In the genomic region with DNA sequence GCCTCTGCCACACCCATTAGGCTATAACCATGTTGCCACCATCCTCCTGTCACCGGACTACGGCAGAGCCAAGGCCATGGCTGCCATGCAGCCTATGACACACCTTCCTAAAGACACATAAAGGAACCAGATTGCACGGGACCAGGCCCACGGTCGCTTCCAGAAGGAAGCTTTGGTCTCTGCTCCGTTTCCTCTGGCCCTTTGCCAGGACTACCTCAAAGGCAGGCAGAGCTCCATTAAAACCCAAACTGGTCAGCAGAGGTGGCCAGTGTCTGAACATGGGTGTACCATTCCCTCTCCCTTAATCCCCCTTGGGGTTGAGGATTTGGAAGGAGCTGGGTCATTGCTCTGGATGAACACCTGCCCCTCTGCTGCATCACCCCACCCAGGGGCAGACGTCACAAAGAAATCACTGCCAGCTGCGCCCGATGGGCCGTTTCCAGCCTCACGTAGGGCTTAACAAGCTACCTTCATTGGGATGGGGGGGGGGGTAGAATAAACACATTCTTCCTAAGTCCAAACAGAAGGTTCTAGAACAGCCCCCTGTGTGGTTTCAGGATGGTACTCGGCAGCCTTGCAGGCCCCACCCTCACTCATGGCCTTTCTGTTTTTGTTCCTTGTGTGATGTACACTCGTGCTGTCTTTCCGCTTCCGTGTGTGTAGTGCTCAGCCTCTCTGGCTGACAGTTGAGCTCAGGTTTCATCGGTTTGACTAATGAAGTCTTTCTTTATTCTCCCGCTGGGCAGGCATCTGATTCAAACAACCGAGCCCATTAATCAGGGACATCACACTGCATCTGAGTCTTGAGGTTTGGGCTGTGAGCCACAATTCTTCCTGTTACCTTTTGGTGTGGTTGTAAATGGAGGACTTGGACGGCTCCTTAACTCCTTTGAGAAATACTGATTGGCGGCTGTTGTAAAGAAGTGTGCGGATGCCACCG, we compare ENCODE assay signal across 14 mouse cellular contexts. TPM values are rescaled to one million over a fixed set of nuclear protein-coding genes. Genes with fewer than 3 reads are reported as not detected.
DNase-seq lines count a peak whose midpoint lies in the region; ATAC-seq and TF ChIP-seq lines count a peak whose summit lies in the region.
"Had no signal": no experiment of that assay in that cellular context is flagged by ENCODE, and none has a peak within 500 bp of the region (broad histone marks: within the 10 kb centered on the region; RNA-seq: fewer than 3 reads in every experiment).

No protein-coding gene starts in this region.

- no peak overlapping the region for H3K9ac ChIP-seq in lung, embryonic 15.5 days
- H3K9ac ChIP-seq in hindbrain, embryonic 14.5 days, result no peak overlapping the region
- peak overlapping the region; percentile 31; the same call in 1 of the 2 replicates for H3K9ac ChIP-seq in neural tube, embryonic 13.5 days
- no peak overlapping the region for H3K9ac ChIP-seq in intestine, embryonic 15.5 days
- H3K9ac ChIP-seq: heart, embryonic 15.5 days had no signal

- no peak overlapping the region for H3K4me2 ChIP-seq in lung, embryonic 15.5 days
- H3K4me2 ChIP-seq in hindbrain, embryonic 14.5 days (replicated peaks), result no peak overlapping the region
- no peak overlapping the region for H3K4me2 ChIP-seq in neural tube, embryonic 13.5 days
- H3K4me2 ChIP-seq in intestine, embryonic 15.5 days (replicated peaks), result no peak overlapping the region
- H3K4me2 ChIP-seq: heart, embryonic 15.5 days had no signal

- 35% methylated on average over 22 of the region's 22 CpGs for WGBS in lung, embryonic 15.5 days
- 41% methylated on average over 22 of the region's 22 CpGs for WGBS in lung, adult 2 months
- WGBS in hindbrain, embryonic 14.5 days, result 42% methylated on average over 22 of the region's 22 CpGs
- WGBS in neural tube, embryonic 13.5 days, result 44% methylated on average over 22 of the region's 22 CpGs
- 56% methylated on average over 22 of the region's 22 CpGs for WGBS in intestine, embryonic 15.5 days

- TF ChIP-seq POLR2A in lung, adult 2 months (IDR thresholded peaks at IDR 0.05; ENCODE audit: borderline replicate concordance, extremely low read depth, low read depth, low read length), result no peak

- DNase-seq in lung, adult 2 months, result no peak
- DNase-seq in embryo, embryonic 11 days, result peak; percentile 43
- peak; percentile 61 for DNase-seq in hindbrain, embryonic 14.5 days (ENCODE audit: low spot score)
- no peak for DNase-seq in adrenal gland, adult 8-10 months
- DNase-seq in heart, postnatal 4 days, result no peak
- DNase-seq: adrenal gland, postnatal 36 days; kidney, adult 8-10 months; liver had no signal

- H3K4me3 ChIP-seq in lung, embryonic 15.5 days, result no peak overlapping the region
- H3K4me3 ChIP-seq in lung, adult 2 months (replicated peaks; ENCODE audit: extremely low read depth, low read depth, low read length), result no peak overlapping the region
- no peak overlapping the region for H3K4me3 ChIP-seq in hindbrain, embryonic 14.5 days (replicated peaks; ENCODE audit: low read length)
- no peak overlapping the region for H3K4me3 ChIP-seq in neural tube, embryonic 13.5 days
- H3K4me3 ChIP-seq in intestine, embryonic 15.5 days (replicated peaks), result no peak overlapping the region
- H3K4me3 ChIP-seq: heart, embryonic 15.5 days had no signal

- H3K9me3 ChIP-seq in lung, embryonic 15.5 days, result no peaks in the 10 kb centered on the region
- H3K9me3 ChIP-seq in hindbrain, embryonic 14.5 days (ENCODE audit: control insufficient read depth, low read length), result no peaks in the 10 kb centered on the region
- H3K9me3 ChIP-seq in neural tube, embryonic 13.5 days, result no peaks in the 10 kb centered on the region
- H3K9me3 ChIP-seq in intestine, embryonic 15.5 days, result no peaks in the 10 kb centered on the region
- H3K9me3 ChIP-seq: G1E; heart, embryonic 15.5 days had no signal

- no peaks in the 10 kb centered on the region for H3K27me3 ChIP-seq in lung, embryonic 15.5 days
- H3K27me3 ChIP-seq in hindbrain, embryonic 14.5 days (ENCODE audit: control insufficient read depth, insufficient read depth, low read length), result no peaks in the 10 kb centered on the region
- H3K27me3 ChIP-seq in neural tube, embryonic 13.5 days, result no peaks in the 10 kb centered on the region
- no peaks in the 10 kb centered on the region for H3K27me3 ChIP-seq in intestine, embryonic 15.5 days (replicated peaks)

- no peak for ATAC-seq in lung, embryonic 15.5 days (ENCODE audit: borderline replicate concordance, extremely low read depth, low FRiP score, low TSS enrichment)
- peak; percentile 25; the same call in 1 of the 2 replicates for ATAC-seq in hindbrain, embryonic 14.5 days (ENCODE audit: low FRiP score)
- peak; percentile 10; the same call in 1 of the 2 replicates for ATAC-seq in neural tube, embryonic 13.5 days (ENCODE audit: low read depth)
- no peak for ATAC-seq in intestine, embryonic 15.5 days

- TF ChIP-seq CTCF in lung, adult 2 months (IDR thresholded peaks at IDR 0.05; ENCODE audit: insufficient read depth, low read length), result no peak

- H3K36me3 ChIP-seq in lung, embryonic 15.5 days, result no peaks in the 10 kb centered on the region
- peaks cover 25% of the 10 kb centered on the region for H3K36me3 ChIP-seq in hindbrain, embryonic 14.5 days (replicated peaks; ENCODE audit: control insufficient read depth, insufficient read depth)
- peaks cover 37% of the 10 kb centered on the region for H3K36me3 ChIP-seq in neural tube, embryonic 13.5 days
- H3K36me3 ChIP-seq in intestine, embryonic 15.5 days, result no peaks in the 10 kb centered on the region
- H3K36me3 ChIP-seq: G1E; heart, embryonic 15.5 days had no signal

- H3K27ac ChIP-seq in lung, embryonic 15.5 days, result peak overlapping the region; percentile 31; the same call in 1 of the 2 replicates
- H3K27ac ChIP-seq in hindbrain, embryonic 14.5 days, result peak overlapping the region; percentile 77
- peak overlapping the region; percentile 78 for H3K27ac ChIP-seq in neural tube, embryonic 13.5 days (replicated peaks)
- H3K27ac ChIP-seq in intestine, embryonic 15.5 days, result no peak overlapping the region
- H3K27ac ChIP-seq: heart, embryonic 15.5 days; macrophage had no signal

- peaks cover 19% of the 10 kb centered on the region for H3K4me1 ChIP-seq in lung, embryonic 15.5 days
- no peaks in the 10 kb centered on the region for H3K4me1 ChIP-seq in lung, adult 2 months (ENCODE audit: control insufficient read depth, insufficient read depth, low read length)
- H3K4me1 ChIP-seq in hindbrain, embryonic 14.5 days (replicated peaks; ENCODE audit: control insufficient read depth, insufficient read depth, low read length), result peaks cover 15% of the 10 kb centered on the region
- peaks cover 29% of the 10 kb centered on the region for H3K4me1 ChIP-seq in neural tube, embryonic 13.5 days (replicated peaks)
- peaks cover 3% of the 10 kb centered on the region; the same call in 1 of the 2 replicates for H3K4me1 ChIP-seq in intestine, embryonic 15.5 days (replicated peaks)
- H3K4me1 ChIP-seq: heart, embryonic 15.5 days had no signal

RNA-seq across cellular contexts. Expression of gene Cttn, which starts 58.6 kb away (rescaled TPM):
- 171 and 179 TPM in 2 replicates for polyA plus RNA-seq in lung, embryonic 15.5 days (2015; fragmentation: Nextera tagmentation; extraction: Ambion mirVana)
- 69.3 and 89.7 TPM in 2 replicates for polyA plus RNA-seq in lung, adult 2 months (2012; rRNA removed)
- 165 and 174 TPM in 2 replicates for polyA plus RNA-seq in hindbrain, embryonic 14.5 days (2014; fragmentation: Nextera tagmentation; extraction: Ambion mirVana)
- 158 and 174 TPM in 2 replicates for polyA plus RNA-seq in neural tube, embryonic 13.5 days (2015; fragmentation: Nextera tagmentation; extraction: Ambion mirVana)
- total RNA-seq in adrenal gland, adult 8-10 months (2022), result 100 to 1,000 TPM; 228 to 248 (median 236) TPM
- 139 and 146 TPM in 2 replicates for polyA plus RNA-seq in intestine, embryonic 15.5 days (2015; fragmentation: Nextera tagmentation; extraction: Ambion mirVana)
- total RNA-seq in heart, postnatal 4 days (2021), result 10 to 100 TPM; 88.0 to 93.4 TPM

Comparison
In these comparisons a context has a peak if more than half of its experiments do, and no peak if none do; other contexts are left out.
1. ATAC-seq: peak in hindbrain, embryonic 14.5 days (single experiment) and neural tube, embryonic 13.5 days (single experiment); none in lung, embryonic 15.5 days (single experiment) and intestine, embryonic 15.5 days (single experiment).
2. DNase-seq: peak in embryo, embryonic 11 days (single experiment) and hindbrain, embryonic 14.5 days (single experiment); none in lung, adult 2 months (single experiment), adrenal gland, adult 8-10 months (single experiment) and heart, postnatal 4 days (single experiment).